Mouse (Mus musculus) G1E-ER4 (cell line): ENCODE measurements around the gene Baiap2l1. TPM values are rescaled to one million over a fixed set of nuclear protein-coding genes. Genes with fewer than 3 reads are reported as not detected.

Experiments used
- GATA1 ChIP-seq: IDR thresholded peaks from one replicate; pipeline ENCODE4 v1.8.0; 2012; ENCODE audit warnings: low read length, inconsistent platforms
- polyA plus RNA-seq: library from polyadenylated mRNA; stranded (reverse); fragments of >175 nt; gene quantifications from 2 replicates; pipeline ENCODE4 v1.2.3, GENCODE M21; 2012

Gene Baiap2l1
- polyA plus RNA-seq, 1 experiment, result not detected

DNA sequence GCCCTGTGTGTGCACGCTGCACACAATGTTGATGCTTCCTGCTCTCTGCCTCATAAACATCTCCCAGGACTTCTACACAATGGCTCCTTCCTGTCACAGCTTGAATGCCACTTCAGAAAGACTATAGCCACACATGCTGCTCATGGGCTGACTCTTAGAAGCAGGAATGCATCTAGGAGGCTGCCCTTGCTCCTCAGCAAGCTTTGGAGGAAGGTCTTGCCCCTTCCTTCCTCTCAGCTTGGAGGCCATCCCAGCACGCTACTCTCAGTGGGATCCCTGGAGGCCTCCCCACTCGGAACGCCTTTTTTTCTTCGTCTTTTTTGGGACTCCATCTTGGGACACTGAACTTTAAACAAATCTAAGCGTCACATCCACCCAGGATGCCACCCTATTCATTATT, 83.0 kb downstream of the Baiap2l1 start:
- no peak for TF ChIP-seq GATA1

DNA sequence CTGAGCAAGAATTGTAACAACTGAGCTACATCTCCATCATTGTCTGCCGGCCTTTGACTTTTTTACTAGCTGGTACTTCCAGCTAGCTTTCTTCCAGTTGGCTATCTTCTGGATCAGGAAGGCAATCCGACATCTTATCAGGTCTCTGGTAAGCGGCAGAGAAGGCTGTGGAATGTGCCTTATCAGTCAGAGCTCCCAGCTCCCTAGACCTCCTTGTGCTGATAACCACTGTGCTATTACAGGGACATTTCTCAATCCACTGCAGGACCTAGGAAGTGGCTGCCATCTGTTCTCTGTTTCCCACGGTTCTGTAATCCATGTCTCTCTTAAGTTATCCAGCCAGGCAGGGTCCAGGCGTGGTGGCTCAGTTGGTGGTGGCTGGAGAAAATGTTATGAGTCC, 86.1 kb downstream of the Baiap2l1 start:
- TF ChIP-seq GATA1, result peak; percentile 67

DNA sequence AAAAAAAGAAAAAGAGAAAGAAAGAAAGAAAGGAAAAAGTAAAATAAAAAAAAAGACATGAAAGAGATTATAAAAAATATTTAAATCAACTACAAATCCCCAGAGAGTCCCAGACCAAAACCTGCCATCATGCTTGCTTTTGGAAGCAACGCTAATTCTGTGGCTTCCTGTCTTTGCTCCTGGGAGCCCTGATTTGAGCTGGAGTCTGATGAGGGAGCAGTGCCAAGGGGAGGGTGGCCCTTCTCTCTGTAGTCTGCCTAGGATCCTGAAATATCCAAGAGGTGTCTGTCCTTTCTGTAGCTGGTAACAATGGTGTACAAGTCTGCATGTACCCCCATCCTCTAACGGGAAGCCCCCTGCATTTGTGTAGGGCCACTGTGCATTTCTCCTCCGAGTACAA, 86.8 kb downstream of the Baiap2l1 start:
- TF ChIP-seq GATA1, result no peak

DNA sequence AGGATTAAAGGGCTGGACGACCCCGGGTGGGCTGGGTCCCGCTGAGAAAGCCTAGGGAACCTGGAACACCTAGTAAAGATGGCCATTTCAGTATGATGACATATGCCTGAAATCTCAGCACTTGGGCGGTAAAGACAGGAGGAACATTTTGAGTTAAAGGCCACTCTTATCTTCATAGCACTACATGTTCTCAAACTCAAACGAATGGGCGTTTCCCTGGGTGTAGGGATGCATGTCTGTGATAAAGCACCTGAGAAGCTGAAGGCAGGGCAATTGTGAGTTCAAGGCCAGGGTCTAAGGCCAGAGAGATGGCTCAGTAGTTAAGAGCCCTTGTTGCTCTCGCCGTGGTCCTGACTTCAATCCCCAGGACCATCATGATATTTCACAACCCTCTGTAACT, 87.5 kb downstream of the Baiap2l1 start:
- no peak for TF ChIP-seq GATA1

DNA sequence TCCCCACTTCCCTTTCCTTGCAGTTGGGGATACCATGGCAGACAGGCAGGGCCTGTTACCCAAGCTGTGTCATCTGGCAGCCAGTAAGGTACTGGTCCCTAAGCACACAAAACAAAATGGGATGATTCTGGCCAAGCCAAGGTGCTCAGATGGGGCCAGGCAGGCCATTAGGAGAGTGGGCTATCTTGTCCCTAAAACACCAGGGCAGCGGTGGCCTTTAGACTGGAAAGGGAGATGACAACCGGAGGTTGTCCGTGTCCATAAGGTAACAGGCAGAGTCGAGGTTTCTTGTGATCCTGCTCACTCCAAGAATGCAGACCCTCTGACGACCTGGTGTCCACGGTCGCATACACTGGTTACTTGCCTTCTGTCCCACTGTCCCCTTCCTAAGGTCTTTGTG, 88.0 kb downstream of the Baiap2l1 start:
- TF ChIP-seq GATA1, result no peak

DNA sequence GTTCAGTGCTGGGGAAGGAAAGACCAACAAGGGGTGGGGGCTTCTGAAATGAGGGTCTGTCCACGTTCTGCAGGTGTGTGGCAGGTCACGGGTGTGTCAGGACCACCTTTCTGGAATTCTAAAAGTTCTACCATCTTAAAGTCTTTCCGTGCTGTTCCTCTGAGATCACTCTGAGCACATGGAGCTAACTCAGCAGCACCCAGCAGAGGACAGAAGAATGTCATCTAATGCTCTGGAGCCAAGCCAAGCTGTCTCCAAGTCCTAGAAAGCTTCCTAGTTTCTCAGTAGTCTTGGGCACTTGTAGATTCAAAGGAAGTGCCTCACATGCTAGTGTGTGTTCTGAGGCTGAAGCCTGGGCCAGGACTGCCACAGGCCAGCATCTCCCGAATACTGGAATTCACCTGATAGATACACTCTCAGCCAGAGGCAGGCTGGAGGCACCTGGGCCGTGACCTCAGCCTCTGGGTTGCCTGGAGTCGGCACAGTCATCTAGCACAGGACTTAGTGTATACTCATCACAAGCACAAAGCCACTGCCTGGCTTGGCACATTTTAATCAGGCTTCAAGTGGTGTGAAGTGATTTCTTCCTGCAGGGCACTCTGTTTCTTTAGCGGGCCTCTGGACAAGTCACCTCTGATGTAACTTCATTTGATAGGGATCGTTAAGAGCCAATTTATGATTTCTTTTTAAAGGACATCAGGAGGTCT, 90.2 kb downstream of the Baiap2l1 start:
- no peak for TF ChIP-seq GATA1

DNA sequence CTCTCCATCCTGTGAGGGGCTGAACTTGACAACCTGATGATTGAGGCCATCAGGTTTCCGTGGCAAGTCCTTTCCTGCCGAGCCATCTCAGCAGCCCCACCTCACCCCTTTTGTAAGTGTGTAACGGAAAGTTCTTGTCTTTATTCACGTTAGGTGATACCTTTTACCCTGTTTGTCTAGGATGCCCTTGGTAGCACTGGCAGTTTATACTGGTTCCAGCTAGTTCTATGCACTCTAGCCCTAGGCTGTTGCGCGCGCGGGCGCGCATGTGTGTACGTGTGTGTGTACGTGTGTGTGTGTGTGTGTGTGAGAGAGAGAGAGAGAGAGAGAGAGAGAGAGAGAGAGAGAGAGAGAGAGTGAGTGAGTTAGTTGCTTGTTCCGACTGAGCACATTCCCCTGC, 94.4 kb downstream of the Baiap2l1 start:
- no peak for TF ChIP-seq GATA1

DNA sequence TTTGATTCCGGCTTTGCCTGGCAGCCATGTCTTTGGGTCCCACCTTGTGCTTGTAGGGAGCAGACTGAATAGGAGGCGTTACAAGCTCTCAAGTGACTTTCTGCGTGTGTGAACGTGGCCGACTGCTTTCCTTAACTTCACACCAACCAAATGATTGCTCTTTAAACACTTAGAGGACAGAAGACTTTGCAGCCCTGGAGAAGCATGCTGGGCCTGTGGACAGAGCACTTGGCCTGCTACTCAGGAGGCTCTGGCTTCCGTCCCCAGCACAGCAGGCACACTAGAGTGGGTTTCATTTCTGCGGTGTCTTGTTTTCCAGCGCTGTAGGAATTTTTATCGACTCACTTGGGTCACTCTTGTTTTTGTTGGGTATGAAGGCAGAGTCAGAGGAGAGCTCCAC, 94.8 kb downstream of the Baiap2l1 start:
- no peak for TF ChIP-seq GATA1

DNA sequence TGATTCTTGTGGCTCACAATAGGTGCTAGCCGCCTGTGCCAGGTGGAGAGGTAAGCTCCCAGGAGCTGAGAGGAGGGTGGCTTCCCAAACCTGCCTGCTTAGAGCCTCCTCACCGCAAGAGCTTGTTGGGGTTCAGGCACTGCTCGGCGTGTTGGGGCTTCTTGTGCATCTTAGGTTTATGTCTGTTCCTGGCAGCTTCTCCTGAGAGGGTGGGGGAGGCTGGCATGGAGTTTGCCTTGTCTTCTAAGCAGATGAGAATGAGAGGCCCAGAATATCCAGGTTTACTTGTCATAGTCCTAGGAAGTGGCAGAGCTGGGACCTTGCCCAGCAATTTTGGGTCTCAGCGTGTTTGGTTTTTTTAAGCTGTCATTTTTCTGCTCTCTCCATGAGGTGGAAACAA, 96.1 kb downstream of the Baiap2l1 start:
- no peak for TF ChIP-seq GATA1

DNA sequence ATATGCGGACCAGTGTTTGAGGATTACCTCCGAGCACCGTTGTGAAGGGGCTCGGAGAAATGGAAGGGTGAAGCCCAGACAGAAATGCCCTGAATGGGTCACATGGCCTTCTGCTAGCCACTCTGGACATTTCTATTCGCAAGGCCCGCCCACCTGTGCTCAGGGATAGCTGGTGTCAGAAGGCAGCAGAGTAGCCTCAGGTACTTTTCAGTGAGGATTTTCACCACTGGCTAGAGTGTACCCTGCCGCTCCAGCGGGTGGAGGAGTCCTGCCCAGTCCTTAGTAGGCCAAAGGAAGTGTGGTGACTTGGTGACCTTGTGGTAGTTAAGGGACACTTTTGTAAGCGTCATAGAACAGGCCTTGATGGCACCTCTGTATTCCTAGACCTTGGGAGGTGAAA, 96.6 kb downstream of the Baiap2l1 start:
- no peak for TF ChIP-seq GATA1

DNA sequence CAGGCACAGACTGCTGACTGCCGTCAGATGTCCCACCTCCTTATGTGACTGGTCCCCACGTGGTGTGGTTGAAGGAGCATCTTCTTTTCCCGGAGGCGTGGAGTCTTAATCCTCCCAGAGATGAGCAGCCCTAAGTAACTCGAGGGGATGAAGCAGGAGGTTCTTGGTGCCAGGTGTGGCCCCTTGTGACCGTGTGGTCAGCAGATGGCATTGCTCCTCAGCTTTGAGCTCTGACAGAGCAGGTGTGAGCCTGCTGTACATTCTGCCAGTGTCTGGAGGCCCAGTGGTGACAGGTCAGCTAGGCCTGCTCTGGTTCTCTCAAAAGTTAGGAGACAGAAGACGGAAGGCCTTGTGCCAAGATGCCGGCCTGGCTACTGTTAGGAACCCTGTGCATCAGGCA, 97.4 kb downstream of the Baiap2l1 start:
- no peak for TF ChIP-seq GATA1

DNA sequence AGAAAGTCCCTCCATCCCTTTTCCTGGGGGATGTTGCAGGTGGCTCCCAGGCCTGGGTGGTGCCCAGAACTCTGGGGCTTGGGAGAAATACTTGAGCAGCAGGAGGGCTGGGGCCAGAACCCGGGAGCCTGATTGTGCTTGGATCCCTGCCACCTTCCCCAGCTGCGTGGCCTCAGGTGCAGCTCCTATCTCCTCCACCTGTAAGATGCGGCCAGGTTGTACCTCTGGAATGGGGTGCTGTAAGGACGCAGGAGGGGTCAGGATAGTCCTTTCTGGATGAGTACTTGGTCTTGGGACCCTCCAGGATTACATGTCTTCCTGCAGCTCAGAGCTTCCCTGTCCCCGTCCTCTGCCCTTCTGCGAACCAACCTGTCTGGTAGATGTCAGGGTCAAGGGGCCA, 98.7 kb downstream of the Baiap2l1 start:
- TF ChIP-seq GATA1, result no peak

DNA sequence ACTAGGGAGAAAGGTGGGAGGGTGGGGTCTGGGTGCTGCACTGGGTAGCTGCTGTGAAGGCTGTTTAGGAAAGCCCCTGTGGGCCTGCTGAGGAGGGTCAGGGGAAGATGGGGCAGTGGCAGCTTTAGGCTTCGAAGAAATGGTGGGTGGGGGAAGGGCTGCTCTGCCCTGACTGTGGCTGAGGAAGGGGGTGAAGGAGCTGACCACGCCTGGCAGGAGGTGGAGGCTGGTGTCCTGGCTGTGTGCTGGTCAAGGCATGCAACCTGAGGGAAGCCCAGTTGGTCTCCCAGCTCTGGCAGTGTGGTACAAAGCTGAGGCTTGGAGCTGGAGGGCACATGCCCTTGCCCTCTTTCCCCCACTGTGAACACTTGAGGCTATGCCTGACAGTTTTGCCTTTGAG, 99.2 kb downstream of the Baiap2l1 start:
- TF ChIP-seq GATA1, result no peak

DNA sequence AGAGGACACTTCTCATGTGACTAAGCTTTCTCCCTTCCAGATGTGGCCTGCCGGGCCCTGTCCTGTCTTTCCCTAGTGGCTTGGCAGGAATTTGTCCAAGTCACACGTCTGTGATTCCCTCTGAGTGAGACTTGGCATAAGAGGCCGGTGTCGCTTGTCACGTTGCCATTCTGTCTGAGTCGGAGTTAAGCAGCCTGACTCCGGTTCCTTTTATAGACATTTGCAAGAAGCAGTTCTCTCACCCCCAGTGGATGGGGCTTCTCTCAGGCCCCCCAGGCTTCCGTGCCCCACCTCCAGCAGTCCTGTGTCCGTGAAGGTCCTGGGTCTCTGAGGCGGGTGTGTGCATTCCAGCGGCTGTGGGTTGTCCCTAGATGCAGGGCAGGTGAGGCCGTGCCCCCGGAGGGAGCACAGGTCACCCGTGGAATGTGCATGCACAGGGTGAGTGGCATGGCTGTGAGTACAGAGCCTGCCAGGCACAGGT, 99.7 kb downstream of the Baiap2l1 start:
- no peak for TF ChIP-seq GATA1

DNA sequence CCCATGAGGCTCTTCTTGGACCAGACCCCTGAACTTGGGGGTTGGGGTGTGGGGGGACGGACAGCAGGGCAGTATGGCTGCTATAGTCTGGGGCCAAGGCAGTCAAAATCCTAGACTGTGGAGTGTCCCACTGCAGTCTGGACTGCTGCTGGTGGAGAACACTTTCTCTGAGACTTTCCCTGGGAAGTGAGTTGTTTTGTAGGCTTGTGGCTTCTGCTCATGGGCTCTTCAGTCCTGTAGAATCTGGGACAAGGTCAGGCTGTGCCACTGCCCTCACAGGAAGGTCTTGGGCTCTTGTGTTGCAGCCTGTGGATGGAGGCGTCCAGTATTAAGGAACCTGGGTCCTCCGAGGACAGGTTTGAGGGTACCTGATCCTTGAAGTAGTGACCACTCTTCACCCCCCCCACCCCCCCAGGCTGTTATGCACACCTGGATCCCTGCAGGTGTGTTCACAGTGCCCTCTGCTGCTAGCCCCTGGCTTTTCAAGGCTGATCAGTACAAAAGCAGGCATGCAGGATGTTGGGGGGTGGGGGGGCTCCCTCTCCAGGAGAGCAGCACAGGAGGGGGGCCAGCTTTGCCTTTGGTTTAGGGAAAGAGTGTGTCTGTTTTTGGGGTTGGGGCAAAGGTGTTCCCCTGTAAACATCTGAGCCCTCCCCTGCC, 100.3 kb downstream of the Baiap2l1 start:
- no peak for TF ChIP-seq GATA1

DNA sequence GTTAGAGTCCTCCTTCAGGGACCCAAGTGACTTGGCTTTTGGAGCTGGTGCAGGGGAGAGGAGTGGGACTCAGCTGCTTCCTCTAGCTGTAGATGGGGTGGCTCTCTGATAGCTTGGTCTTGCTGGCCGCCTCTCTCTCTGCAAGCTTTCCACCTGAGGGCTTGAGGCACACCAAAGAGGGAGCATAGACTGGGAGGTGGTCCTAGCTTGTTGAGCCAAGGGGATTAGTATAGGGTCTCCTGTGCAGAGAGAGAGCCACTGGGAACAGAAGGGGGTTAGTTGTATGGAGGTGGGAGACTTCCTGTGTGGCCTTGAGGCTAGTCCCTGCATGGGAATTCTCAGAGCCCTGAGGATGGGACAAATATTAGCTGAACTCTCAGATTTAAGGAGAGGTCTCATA, 101.0 kb downstream of the Baiap2l1 start:
- TF ChIP-seq GATA1, result no peak

DNA sequence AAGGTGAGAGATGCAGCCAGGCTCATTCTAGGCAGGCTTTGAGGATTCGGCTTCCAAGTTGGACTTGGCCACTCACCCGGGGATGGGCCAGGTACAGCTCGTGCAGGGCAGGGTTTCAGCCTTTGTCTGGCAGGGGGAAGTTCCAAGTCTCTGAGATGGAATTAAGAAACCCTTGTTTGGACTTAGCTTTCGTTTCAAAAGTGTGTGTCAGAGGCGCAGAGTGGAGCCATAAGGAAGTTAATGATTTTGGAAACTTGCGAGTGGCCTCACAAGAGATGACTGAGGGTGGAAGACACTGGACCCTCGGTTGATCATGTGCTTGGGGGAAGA, 101.4 kb downstream of the Baiap2l1 start:
- TF ChIP-seq GATA1, result no peak
